ENCODE assay signal across 7 mouse cellular contexts in genomic region chrX:164980193-164980775, GRCm38 (mm10). TPM values are rescaled to one million over a fixed set of nuclear protein-coding genes. Genes with fewer than 3 reads are reported as not detected.
DNase-seq lines count a peak whose midpoint lies in the region; ATAC-seq lines count a peak whose summit lies in the region.

Gene Mospd2, minus strand, starts transcription at chrX:164980375.
Gene Fancb, plus strand, starts transcription at chrX:164980592.

- WGBS in embryonic facial prominence, embryonic 10.5 days: 15% methylated on average over 26 of the region's 26 CpGs
- 15% methylated on average over 26 of the region's 26 CpGs for WGBS in limb, embryonic 10.5 days
- WGBS in midbrain, embryonic 13.5 days: 16% methylated on average over 23 of the region's 26 CpGs

- H3K27me3 ChIP-seq in embryonic facial prominence, embryonic 10.5 days (replicated peaks; ENCODE audit: low read depth, poor library complexity, severe bottlenecking): peaks cover 56% of the 10 kb centered on the region
- peaks cover 77% of the 10 kb centered on the region for H3K27me3 ChIP-seq in limb, embryonic 10.5 days (ENCODE audit: low read depth, poor library complexity, severe bottlenecking)
- H3K27me3 ChIP-seq in midbrain, embryonic 13.5 days: peaks cover 5% of the 10 kb centered on the region; the same call in 1 of the 2 replicates

- peak; percentile 88 for DNase-seq in adrenal gland, postnatal 10 days
- DNase-seq in embryonic facial prominence, embryonic 10.5 days (ENCODE audit: low spot score): peak; percentile 88
- DNase-seq in kidney, adult 11 months: peak; percentile 97
- DNase-seq in limb, embryonic 10.5 days (ENCODE audit: low spot score): peak; percentile 78
- peak; percentile 67 for DNase-seq in spleen, adult 12 weeks (ENCODE audit: low spot score)

- H3K4me2 ChIP-seq in midbrain, embryonic 13.5 days (replicated peaks): peak within 1 kb of the TSS; percentile 57

- peak; percentile 92 for ATAC-seq in granulocyte monocyte progenitor cell, adult 5-6 weeks (replicated peaks; ENCODE audit: poor library complexity, severe bottlenecking)
- ATAC-seq in midbrain, embryonic 13.5 days: peak; percentile 100

- peak within 1 kb of the TSS; percentile 69 for H3K9ac ChIP-seq in midbrain, embryonic 13.5 days (replicated peaks)

- peak within 1 kb of the TSS; percentile 80 for H3K27ac ChIP-seq in embryonic facial prominence, embryonic 10.5 days (replicated peaks)
- H3K27ac ChIP-seq in limb, embryonic 10.5 days: peak within 1 kb of the TSS; percentile 83
- H3K27ac ChIP-seq in midbrain, embryonic 13.5 days: peak within 1 kb of the TSS; percentile 56; the same call in 1 of the 2 replicates

- H3K4me3 ChIP-seq in embryonic facial prominence, embryonic 10.5 days: peak within 1 kb of the TSS; percentile 63
- H3K4me3 ChIP-seq in limb, embryonic 10.5 days: peak within 1 kb of the TSS; percentile 59
- H3K4me3 ChIP-seq in midbrain, embryonic 13.5 days (replicated peaks): peak within 1 kb of the TSS; percentile 56

- peaks cover 11% of the 10 kb centered on the region; the same call in 1 of the 2 replicates for H3K4me1 ChIP-seq in embryonic facial prominence, embryonic 10.5 days
- H3K4me1 ChIP-seq in limb, embryonic 10.5 days: no peaks in the 10 kb centered on the region
- 0 out of 2 replicates have a peak, but pooled peaks cover 9% of the 10 kb centered on the region for H3K4me1 ChIP-seq in midbrain, embryonic 13.5 days (replicated peaks)

- H3K36me3 ChIP-seq in embryonic facial prominence, embryonic 10.5 days (replicated peaks): no peaks in the 10 kb centered on the region
- 0 out of 2 replicates have a peak, but pooled peaks cover 4% of the 10 kb centered on the region for H3K36me3 ChIP-seq in limb, embryonic 10.5 days
- no peaks in the 10 kb centered on the region for H3K36me3 ChIP-seq in midbrain, embryonic 13.5 days

- no peaks in the 10 kb centered on the region for H3K9me3 ChIP-seq in embryonic facial prominence, embryonic 10.5 days
- no peaks in the 10 kb centered on the region for H3K9me3 ChIP-seq in limb, embryonic 10.5 days (replicated peaks)
- no peaks in the 10 kb centered on the region for H3K9me3 ChIP-seq in midbrain, embryonic 13.5 days

RNA-seq across cellular contexts. Expression of gene Mospd2, which starts in this region (rescaled TPM):
- total RNA-seq in adrenal gland, postnatal 10 days (2021): 10 to 100 TPM; 24.5 to 25.2 TPM
- 12.3 and 12.4 TPM in 2 replicates for polyA plus RNA-seq in embryonic facial prominence, embryonic 10.5 days (2016; fragmentation: Nextera tagmentation; extraction: Ambion mirVana)
- total RNA-seq in granulocyte monocyte progenitor cell, adult 5-6 weeks (2014; fragmentation: Nextera tagmentation): 11.3 and 21.9 TPM in 2 replicates
- total RNA-seq in granulocyte monocyte progenitor cell, adult 5-6 weeks (2017): 29.2 and 30.4 TPM in 2 replicates
- polyA plus RNA-seq in limb, embryonic 10.5 days (2016; fragmentation: Nextera tagmentation; extraction: Ambion mirVana): 12.5 and 14.1 TPM in 2 replicates
- polyA plus RNA-seq in midbrain, embryonic 13.5 days (2015; fragmentation: Nextera tagmentation; extraction: Ambion mirVana): 13.8 and 14.4 TPM in 2 replicates

RNA-seq across cellular contexts. Expression of gene Fancb, which starts in this region (rescaled TPM):
- total RNA-seq in adrenal gland, postnatal 10 days (2021): 1 to 10 TPM; 1.3 to 2.6 TPM
- polyA plus RNA-seq in embryonic facial prominence, embryonic 10.5 days (2016; fragmentation: Nextera tagmentation; extraction: Ambion mirVana): 9.5 and 10.4 TPM in 2 replicates
- 8.2 and 10.3 TPM in 2 replicates for total RNA-seq in granulocyte monocyte progenitor cell, adult 5-6 weeks (2014; fragmentation: Nextera tagmentation)
- total RNA-seq in granulocyte monocyte progenitor cell, adult 5-6 weeks (2017): 8.6 and 13.9 TPM in 2 replicates
- 11.0 and 12.2 TPM in 2 replicates for polyA plus RNA-seq in limb, embryonic 10.5 days (2016; fragmentation: Nextera tagmentation; extraction: Ambion mirVana)
- 3.6 and 3.8 TPM in 2 replicates for polyA plus RNA-seq in midbrain, embryonic 13.5 days (2015; fragmentation: Nextera tagmentation; extraction: Ambion mirVana)

Comparison
In these comparisons a context has a peak if more than half of its experiments do, and no peak if none do; other contexts are left out.
1. Peak in every context shown above with its lines: DNase-seq, ATAC-seq, H3K4me3 ChIP-seq and H3K27ac ChIP-seq.